Mouse (Mus musculus) kidney, embryonic 16.5 days (tissue): ENCODE data around the gene Gm16253. TPM values are rescaled to one million over a fixed set of nuclear protein-coding genes. Genes with fewer than 3 reads are reported as not detected.

Experiments
- ATAC-seq: fragments of 200-750 bp; cut with Nextera tagmentation; 2 replicates; pipeline ENCODE4 v1.8.0; 2017; ENCODE audit warnings: moderate TSS enrichment; ENCODE audit not compliant: low FRiP score, low TSS enrichment
- H3K27ac ChIP-seq: fragments of 300-500 bp; sonication (generic); 2 replicates; pipeline ENCODE4 v1.5.1; 2014; ENCODE audit warnings: low read length
- H3K27me3 ChIP-seq: fragments of 300-500 bp; sonication (generic); 2 replicates; pipeline ENCODE4 v1.6.1; 2014; ENCODE audit warnings: low read length, control low read depth, mixed read lengths; ENCODE audit not compliant: insufficient read depth
- H3K36me3 ChIP-seq: fragments of 300-500 bp; sonication (generic); 2 replicates; pipeline ENCODE4 v1.6.1; 2014; ENCODE audit warnings: low read length, control low read depth, mixed read lengths; ENCODE audit not compliant: insufficient read depth
- H3K4me1 ChIP-seq: fragments of 300-500 bp; sonication (generic); 2 replicates; pipeline ENCODE4 v1.6.1; 2014; ENCODE audit warnings: low read length, control low read depth, mixed read lengths; ENCODE audit not compliant: insufficient read depth
- H3K4me2 ChIP-seq: fragments of 300-500 bp; sonication (generic); replicated peaks from 2 replicates; pipeline ENCODE4 v1.6.1; 2014; ENCODE audit warnings: low read depth, low read length
- H3K4me3 ChIP-seq: fragments of 300-500 bp; sonication (generic); 2 replicates; pipeline ENCODE4 v1.5.1; 2014; ENCODE audit warnings: mild to moderate bottlenecking, low read length
- H3K9ac ChIP-seq: fragments of 300-500 bp; sonication (generic); replicated peaks from 2 replicates; pipeline ENCODE4 v1.6.1; 2014; ENCODE audit warnings: low read length
- H3K9me3 ChIP-seq: fragments of 300-500 bp; sonication (generic); 2 replicates; pipeline ENCODE4 v1.6.1; 2016; ENCODE audit warnings: low read length, control low read depth
- WGBS: fragments of 180-500 bp; shearing (Covaris S2); extraction: QIAGEN DNeasy Blood & Tissue Kit; methylation state at CpG from one replicate; pipeline ENCODE4 v1.1.7; 2014; 5-methylcytosine and 5-hydroxymethylcytosine counted together
- polyA plus RNA-seq: library from polyadenylated mRNA; unstranded; fragments of >200 nt; fragmentation: Nextera tagmentation; extraction: Ambion mirVana; gene quantifications from 2 replicates; pipeline ENCODE4 v1.2.1, GENCODE M21; 2015

Gene Gm16253
- polyA plus RNA-seq, 1 experiment from 2014 or later: 1.3 TPM

DNA sequence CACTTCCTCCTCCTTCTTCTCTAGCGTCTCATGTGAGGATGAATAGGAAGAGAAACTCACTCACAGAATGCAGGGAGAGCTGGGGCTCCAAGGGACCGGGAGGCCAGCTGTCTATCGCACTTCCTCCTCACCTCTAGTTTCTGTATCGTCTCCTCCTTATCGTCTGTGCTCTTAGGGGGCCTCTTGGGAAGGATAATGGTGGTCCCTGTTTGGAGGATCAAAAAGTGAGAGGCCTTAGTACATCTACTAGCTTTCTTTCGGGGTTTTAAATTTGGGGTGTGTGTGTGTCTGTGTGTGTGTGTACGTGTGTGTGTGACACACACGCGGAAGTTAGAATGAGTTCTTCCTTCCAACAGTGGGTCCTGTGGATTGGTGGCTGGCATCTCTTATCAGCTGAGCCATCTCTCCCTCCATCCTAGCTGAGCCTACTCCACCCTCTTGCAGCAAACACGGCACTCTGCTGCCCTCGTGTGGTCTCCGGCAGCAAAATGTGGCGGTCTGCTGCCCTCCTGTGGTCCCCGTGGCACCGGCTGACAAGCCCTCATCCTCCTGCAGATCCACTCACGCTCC, 3.2 kb downstream of the Gm16253 start:
- peaks cover 4% of the 10 kb centered on the region; the same call in 1 of the 2 replicates for H3K9me3 ChIP-seq
- 0 out of 2 replicates have a peak, but pooled peaks cover 2% of the 10 kb centered on the region for H3K36me3 ChIP-seq
- 8% methylated on average over 16 of the region's 16 CpGs for WGBS
- peak overlapping the region; percentile 56 for H3K9ac ChIP-seq
- peak overlapping the region; percentile 51 for H3K4me2 ChIP-seq
- peaks cover 34% of the 10 kb centered on the region for H3K4me1 ChIP-seq
- H3K27ac ChIP-seq: no peak overlapping the region
- peak overlapping the region; percentile 21; the same call in 1 of the 2 replicates for H3K4me3 ChIP-seq
- H3K27me3 ChIP-seq: no peaks in the 10 kb centered on the region; the same call in 1 of the 2 replicates
- peak; percentile 43 for ATAC-seq

DNA sequence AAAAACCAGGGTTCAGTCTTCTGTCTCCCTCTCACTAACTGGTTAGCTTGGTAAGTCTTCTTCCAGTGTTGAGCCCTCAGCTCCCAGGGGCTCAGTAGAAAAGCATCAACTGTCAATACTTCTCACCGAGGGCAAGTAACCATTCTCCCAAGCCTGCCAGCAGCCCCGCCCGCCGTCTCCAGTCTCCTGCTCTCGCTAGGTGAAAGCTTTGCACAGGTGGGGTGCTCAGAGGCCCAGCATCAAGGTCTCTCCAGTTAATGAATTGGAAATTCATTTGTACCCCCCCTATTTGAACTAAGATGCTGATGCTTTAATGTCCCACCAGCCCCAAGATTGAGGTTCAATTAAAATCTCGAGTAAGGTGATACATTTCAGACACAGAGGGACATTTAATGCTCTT, 4.4 kb downstream of the Gm16253 start:
- H3K36me3 ChIP-seq: 0 out of 2 replicates have a peak, but pooled peaks cover 2% of the 10 kb centered on the region
- peaks cover 4% of the 10 kb centered on the region; the same call in 1 of the 2 replicates for H3K9me3 ChIP-seq
- 0 out of 2 replicates have a peak overlapping the region, but pooled peaks have one; percentile 14 for H3K9ac ChIP-seq
- H3K27ac ChIP-seq: no peak overlapping the region
- no peaks in the 10 kb centered on the region; the same call in 1 of the 2 replicates for H3K27me3 ChIP-seq
- no peak overlapping the region for H3K4me3 ChIP-seq
- H3K4me1 ChIP-seq: peaks cover 26% of the 10 kb centered on the region
- no peak for ATAC-seq
- H3K4me2 ChIP-seq: no peak overlapping the region
- WGBS: 59% methylated on average over 6 of the region's 6 CpGs

DNA sequence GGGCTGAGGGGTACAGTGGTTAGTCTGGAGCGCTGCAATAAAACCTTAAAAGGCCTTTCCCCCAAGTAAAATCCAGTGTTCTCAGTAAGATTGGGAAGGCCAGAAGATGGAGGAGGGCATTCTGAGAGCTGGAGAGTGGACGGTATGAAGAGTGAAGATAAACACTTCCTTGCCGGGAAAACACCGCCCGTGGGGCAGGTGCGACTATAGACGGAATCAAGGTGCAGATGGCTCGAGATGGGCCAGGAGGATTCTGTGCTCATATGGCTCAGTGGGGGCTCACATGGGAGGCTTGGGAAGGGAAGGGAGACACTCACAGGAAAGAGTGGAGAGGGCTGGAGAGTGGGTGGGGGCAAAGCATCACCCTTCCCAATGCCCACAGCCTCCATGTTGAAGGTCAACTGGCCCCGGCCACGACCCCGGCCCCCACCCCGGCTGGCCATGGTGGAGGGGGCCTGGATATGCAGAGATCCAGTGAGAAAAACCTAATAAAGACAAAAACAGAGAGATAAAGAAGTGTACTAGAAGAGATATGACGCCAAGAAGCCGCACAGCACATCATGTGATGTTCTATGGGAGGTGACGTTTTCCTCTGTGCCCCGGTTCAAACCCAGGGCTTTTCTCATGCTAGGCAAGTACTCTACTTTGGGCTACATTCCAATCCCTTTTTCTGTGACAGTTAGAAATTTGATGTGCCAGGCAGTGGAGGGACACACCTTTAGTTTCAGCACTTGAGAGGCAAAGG, 5.2 kb downstream of the Gm16253 start:
- H3K27ac ChIP-seq: no peak overlapping the region
- H3K36me3 ChIP-seq: 0 out of 2 replicates have a peak, but pooled peaks cover 2% of the 10 kb centered on the region
- WGBS: 90% methylated on average over 16 of the region's 16 CpGs
- H3K27me3 ChIP-seq: no peaks in the 10 kb centered on the region; the same call in 1 of the 2 replicates
- no peak overlapping the region for H3K9ac ChIP-seq
- H3K9me3 ChIP-seq: peaks cover 4% of the 10 kb centered on the region; the same call in 1 of the 2 replicates
- H3K4me1 ChIP-seq: peaks cover 23% of the 10 kb centered on the region
- no peak for ATAC-seq
- H3K4me2 ChIP-seq: no peak overlapping the region
- H3K4me3 ChIP-seq: no peak overlapping the region

DNA sequence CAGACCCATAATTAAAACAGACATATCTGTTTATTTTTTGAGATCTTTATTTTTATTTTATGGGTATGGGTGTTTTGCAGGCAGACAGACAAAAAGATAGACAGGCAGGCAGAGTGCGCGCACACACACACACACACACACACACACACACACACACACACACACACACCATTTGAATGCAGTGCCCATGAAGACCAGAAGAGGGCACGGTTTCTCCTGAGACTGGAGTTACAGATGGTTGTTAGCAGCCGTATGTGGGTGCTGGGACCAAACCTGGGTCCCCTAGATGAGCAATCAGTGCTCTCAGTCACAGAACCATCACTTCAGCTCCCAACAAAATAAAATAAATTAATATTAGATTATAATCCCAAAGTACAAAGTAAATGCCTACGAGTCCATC, 6.6 kb downstream of the Gm16253 start:
- 0 out of 2 replicates have a peak, but pooled peaks cover 13% of the 10 kb centered on the region for H3K4me1 ChIP-seq
- H3K9me3 ChIP-seq: peaks cover 4% of the 10 kb centered on the region; the same call in 1 of the 2 replicates
- no peak overlapping the region for H3K4me3 ChIP-seq
- ATAC-seq: no peak
- no peak overlapping the region for H3K27ac ChIP-seq
- no peaks in the 10 kb centered on the region; the same call in 1 of the 2 replicates for H3K27me3 ChIP-seq
- no peak overlapping the region for H3K4me2 ChIP-seq
- 0 out of 2 replicates have a peak, but pooled peaks cover 2% of the 10 kb centered on the region for H3K36me3 ChIP-seq
- no peak overlapping the region for H3K9ac ChIP-seq
- WGBS: 91% methylated on average over 5 of the region's 5 CpGs

DNA sequence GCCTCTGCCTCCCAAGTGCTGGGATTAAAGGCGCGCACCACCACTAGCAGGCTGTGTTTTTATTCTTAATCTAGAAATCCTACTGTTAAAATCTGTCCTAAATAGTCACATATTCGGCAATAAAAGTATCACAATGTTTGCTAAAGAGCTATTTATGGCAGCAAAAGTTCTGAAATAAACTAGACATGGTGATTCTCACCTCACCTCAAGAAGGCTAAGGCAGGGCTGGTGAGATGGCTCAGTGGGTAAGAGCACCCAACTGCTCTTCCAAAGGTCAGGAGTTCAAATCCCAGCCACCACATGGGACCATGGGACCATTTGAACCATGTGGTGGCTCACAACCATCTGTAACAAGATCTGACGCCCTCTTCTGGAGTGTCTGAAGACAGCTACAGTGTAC, 13.9 kb downstream of the Gm16253 start:
- Histone ChIP-seq H3K9ac (no peak overlapping the region), H3K9me3 (no peaks in the 10 kb centered on the region; the same call in 1 of the 2 replicates), H3K4me1 (no peaks in the 10 kb centered on the region; the same call in 1 of the 2 replicates), H3K36me3 (no peaks in the 10 kb centered on the region), H3K27me3 (peaks cover 9% of the 10 kb centered on the region), H3K4me2 (no peak overlapping the region), H3K27ac (no peak overlapping the region), H3K4me3 (no peak overlapping the region)
- no peak for ATAC-seq
- 80% methylated on average over 4 of the region's 4 CpGs for WGBS

DNA sequence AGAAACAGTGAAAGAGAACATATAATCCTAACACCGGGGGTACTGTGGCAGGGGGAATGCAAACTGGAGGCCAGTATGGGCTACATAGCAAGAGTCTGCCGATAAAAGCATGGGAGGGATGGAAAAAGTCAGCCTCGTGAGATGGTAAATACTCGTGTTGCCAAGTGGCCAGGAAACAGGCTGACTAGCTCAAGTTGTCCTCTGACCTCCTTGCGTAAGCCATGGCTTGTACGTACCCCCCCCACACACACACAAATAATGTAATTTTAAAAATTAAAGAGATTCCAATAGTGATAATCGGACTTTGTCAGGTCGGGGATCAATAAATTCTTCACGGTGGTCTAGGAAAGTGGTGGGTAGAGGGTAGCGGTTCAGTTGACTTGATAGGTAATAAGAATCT, 16.6 kb downstream of the Gm16253 start:
- no peaks in the 10 kb centered on the region; the same call in 1 of the 2 replicates for H3K9me3 ChIP-seq
- peak overlapping the region; percentile 96 for H3K4me2 ChIP-seq
- peak overlapping the region; percentile 85 for H3K9ac ChIP-seq
- peaks cover 24% of the 10 kb centered on the region for H3K4me1 ChIP-seq
- WGBS: under 1% methylated on average over 10 of the region's 10 CpGs
- H3K27ac ChIP-seq: peak overlapping the region; percentile 83; the same call in 1 of the 2 replicates
- H3K4me3 ChIP-seq: peak overlapping the region; percentile 77
- no peak for ATAC-seq
- no peaks in the 10 kb centered on the region for H3K36me3 ChIP-seq
- H3K27me3 ChIP-seq: peaks cover 18% of the 10 kb centered on the region

DNA sequence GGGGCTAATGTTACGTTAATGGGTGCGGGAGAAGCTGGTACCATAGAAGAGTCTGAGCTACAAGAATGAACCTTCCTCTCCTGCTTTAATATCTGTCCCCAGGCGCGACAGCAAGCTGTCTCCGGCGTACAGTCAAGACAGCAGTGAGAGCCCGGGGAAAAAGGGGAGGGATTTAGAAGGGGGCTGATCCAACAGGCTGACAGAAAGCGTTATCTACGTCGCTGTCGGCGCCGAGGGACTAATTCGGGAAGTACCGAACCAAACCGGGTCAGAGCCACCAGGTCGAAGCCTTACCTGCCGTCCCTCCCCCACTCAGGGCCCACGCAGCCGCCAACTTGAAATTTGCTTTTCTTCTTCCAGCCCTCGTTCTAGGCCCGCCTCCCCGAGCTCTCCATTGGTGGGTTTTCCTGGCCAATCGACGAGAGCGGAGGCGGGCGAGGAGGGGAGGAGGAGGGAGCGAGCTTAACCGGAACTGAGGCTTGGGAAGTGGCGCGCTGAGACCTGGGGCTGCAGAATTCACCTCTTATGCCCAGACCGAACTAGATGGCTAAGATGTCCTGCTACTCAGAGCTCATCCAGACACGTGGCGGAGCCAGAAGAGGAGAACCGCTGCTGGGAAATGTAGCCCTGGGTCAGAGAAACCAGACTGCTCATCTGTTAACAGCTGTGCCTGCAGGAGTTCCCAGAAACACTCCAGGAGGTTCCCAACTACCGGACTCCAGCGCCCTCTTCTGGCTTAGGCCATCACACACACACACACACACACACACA, 17.2 kb downstream of the Gm16253 start, which contains the start of gene Polr3gl:
Gene Polr3gl, minus strand, starts transcription at position 392 of the 771 bp plus-strand sequence.
- ATAC-seq: peak; percentile 89
- peaks cover 22% of the 10 kb centered on the region for H3K27me3 ChIP-seq
- peak within 1 kb of the TSS; percentile 83 for H3K27ac ChIP-seq
- peak within 1 kb of the TSS; percentile 96 for H3K4me2 ChIP-seq
- no peaks in the 10 kb centered on the region; the same call in 1 of the 2 replicates for H3K9me3 ChIP-seq
- H3K4me3 ChIP-seq: peak within 1 kb of the TSS; percentile 77
- under 1% methylated on average over 38 of the region's 38 CpGs for WGBS
- H3K36me3 ChIP-seq: no peaks in the 10 kb centered on the region
- peak within 1 kb of the TSS; percentile 85 for H3K9ac ChIP-seq
- H3K4me1 ChIP-seq: peaks cover 28% of the 10 kb centered on the region

DNA sequence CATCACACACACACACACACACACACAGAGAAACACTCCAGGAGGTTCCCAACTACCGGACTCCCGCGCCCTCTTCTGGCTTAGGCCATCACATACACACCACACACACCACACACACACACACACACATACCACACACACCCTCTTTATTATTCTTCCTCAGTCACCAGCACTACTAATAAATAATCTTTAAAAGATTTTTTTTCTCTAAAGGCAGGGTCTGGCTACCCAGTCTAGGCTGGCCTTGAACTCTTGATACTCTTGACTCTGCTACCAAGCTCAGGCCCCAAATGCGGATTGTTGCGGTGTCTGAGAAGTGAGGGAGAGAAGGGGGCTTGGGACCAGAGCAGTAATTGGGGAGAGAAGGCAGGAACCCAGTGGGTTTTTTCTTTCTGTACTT, 18.1 kb downstream of the Gm16253 start:
- no peak overlapping the region for H3K27ac ChIP-seq
- 72% methylated on average over 5 of the region's 5 CpGs for WGBS
- no peak overlapping the region for H3K9ac ChIP-seq
- no peak overlapping the region for H3K4me3 ChIP-seq
- peaks cover 25% of the 10 kb centered on the region for H3K27me3 ChIP-seq
- ATAC-seq: no peak
- H3K36me3 ChIP-seq: no peaks in the 10 kb centered on the region
- H3K4me2 ChIP-seq: no peak overlapping the region
- peaks cover 29% of the 10 kb centered on the region for H3K4me1 ChIP-seq
- no peaks in the 10 kb centered on the region for H3K9me3 ChIP-seq

DNA sequence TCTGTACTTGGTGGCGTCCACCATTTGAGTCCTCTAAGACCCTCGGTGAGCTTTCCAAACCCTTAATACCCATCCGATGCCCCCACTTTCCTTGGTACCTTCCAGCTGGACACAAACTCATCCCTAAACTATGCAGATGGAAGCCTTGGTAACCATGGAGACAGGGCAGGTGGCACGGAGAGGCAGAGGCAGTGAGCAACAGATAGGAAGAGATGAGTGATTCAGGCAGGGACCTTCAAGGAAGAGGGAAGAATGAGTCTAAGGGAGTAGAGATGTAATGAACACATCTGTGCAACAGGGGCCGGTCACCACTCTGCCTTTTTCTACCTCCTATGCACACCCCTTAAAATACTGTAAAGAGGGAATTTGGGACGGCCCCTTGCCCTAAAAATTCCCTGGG, 18.9 kb downstream of the Gm16253 start:
- peak overlapping the region; percentile 69; the same call in 1 of the 2 replicates for H3K4me2 ChIP-seq
- no peak for ATAC-seq
- peaks cover 25% of the 10 kb centered on the region for H3K27me3 ChIP-seq
- peaks cover 33% of the 10 kb centered on the region for H3K4me1 ChIP-seq
- H3K9me3 ChIP-seq: no peaks in the 10 kb centered on the region
- peak overlapping the region; percentile 63; the same call in 1 of the 2 replicates for H3K9ac ChIP-seq
- WGBS: 29% methylated on average over 6 of the region's 6 CpGs
- H3K4me3 ChIP-seq: peak overlapping the region; percentile 53; the same call in 1 of the 2 replicates
- no peak overlapping the region for H3K27ac ChIP-seq
- no peaks in the 10 kb centered on the region for H3K36me3 ChIP-seq
